Mouse (Mus musculus): ENCODE data around the gene Sumo2. TPM values are rescaled to one million over a fixed set of nuclear protein-coding genes. Genes with fewer than 3 reads are reported as not detected.
"Not testable (repeated sequence)": the region's sequence is repeated elsewhere in the genome, so short reads cannot be mapped to it uniquely, and the experiment has no call there.

The Sumo2 gene
- total RNA-seq (2021): 100 to 1,000 TPM; 298 to 313 TPM

DNA sequence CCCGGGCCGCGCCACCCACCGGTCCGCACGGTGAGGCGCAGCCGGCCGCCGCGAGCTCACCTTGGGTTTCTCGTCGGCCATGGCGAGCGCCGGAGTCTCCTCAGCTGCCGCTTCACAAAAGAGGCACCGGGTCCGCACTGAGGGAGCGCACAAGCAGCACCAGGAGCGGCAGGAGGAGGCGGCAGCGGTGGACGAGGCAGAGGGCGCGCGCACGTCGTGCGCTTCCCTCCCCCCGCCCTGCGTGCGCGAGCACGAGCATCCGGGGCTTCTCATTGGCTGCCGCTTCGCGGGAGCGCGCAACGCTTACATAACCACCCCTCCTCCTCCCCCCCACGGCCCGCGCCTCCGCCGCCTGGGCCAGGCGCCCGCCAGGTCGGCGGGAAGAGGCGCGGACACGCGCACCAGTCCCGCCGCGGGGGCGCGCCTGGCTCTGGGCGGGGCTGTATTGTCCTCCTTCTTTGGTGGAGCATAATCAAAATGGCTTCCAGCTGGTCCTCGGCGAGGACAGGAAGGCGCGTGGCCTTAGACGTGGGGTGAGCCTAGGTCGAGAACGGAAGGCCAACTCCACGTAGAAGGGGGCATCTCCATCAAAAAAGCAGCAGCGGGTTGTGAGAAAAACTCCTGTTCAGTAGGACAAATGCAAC, at the start of gene Sumo2:
Gene Sumo2 (minus strand): TSS at position 239 of the 644 bp plus-strand sequence.
- intact Hi-C loops (cut with DNase I): loop anchor here (5.0 kb wide), 1 partner anchor 44 kb away; the partner anchor contains the start of gene Nt5c
- peak; percentile 97 to 98 for DNase-seq (ENCODE audit: low spot score in 2 of 2)

DNA sequence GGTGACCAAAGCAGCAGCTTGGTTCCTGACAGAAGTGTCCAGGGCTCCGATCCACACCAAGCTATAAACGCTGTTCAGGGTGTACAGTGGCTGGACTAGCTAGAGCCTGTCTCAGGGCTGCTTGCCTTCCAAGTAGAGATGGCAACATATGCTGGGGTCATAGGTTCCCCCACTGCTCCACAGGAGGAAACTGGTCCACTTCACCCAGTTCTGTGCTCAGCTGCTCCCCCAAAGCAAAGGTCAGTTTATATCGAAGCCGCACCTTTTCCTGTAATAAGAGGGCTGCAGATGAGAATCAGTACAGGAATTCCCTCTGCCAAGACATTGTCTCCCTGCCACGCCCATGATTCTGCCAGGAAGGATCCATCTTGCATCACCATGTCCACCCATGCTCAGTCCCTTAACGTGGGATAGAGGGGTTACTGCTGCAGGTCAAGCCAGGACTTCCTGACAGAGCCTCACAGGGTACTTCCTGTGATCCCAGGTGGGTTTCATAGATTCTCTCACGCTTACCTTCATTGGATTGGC, 49.6 kb upstream of the Sumo2 start:
- DNase-seq (ENCODE audit: low spot score in 2 of 2): no peak
- intact Hi-C loops (cut with DNase I): no loop called here

GRCm38 (mm10) chr11:115584376-115585073, 48.4 kb upstream of the Sumo2 start:
- intact Hi-C loops (cut with DNase I): no loop called here
- no peak for DNase-seq (ENCODE audit: low spot score in 2 of 2)

- intact Hi-C loops (cut with DNase I): no loop called here
- no peak for DNase-seq (ENCODE audit: low spot score in 2 of 2)
These were observed 47.0 kb upstream of the Sumo2 start for GRCm38 (mm10) chr11:115582913-115583606.

DNA sequence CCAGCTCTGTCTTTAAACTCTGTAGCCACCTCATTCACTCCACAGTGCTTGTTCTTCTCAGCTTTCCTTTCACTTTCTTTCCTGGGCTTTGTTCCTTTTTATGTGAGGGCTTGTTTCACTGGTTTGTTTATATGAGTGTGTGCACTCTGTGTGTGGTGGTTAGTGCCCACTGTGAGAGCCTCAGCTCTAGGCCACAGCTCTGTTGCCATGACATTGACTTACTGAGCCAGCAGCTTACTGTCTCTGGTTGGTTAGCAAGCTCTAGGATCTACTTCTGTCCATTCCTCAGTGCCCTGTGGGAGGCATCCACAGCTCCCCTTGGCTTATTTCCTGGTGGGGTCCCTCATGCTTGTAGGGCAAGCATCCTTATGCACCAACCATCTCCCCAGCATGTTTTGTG, 43.0 kb upstream of the Sumo2 start:
- DNase-seq (ENCODE audit: low spot score in 2 of 2): no peak
- intact Hi-C loops (cut with DNase I): no loop called here

DNA sequence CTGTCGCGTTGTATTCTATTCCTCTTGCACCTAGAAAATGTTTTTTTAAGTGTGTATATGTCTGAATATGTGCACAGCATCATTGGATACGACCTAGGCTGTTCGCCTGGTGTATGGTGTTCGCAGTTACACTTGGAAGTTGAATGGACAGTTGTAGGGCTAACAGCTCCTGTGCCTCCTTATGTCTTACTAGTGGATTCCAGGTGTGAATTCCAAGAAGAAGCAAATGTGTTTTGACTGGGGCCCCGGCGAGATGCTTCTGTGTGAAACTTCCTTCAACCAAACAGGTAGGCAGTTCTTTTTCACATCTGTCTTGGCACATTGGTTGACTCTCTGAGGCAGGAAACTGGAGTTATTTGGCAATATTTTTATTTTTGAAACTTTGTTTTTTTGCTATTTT, 28.9 kb upstream of the Sumo2 start:
- DNase-seq (ENCODE audit: low spot score in 2 of 2): no peak
- intact Hi-C loops (cut with DNase I): no loop called here

DNA sequence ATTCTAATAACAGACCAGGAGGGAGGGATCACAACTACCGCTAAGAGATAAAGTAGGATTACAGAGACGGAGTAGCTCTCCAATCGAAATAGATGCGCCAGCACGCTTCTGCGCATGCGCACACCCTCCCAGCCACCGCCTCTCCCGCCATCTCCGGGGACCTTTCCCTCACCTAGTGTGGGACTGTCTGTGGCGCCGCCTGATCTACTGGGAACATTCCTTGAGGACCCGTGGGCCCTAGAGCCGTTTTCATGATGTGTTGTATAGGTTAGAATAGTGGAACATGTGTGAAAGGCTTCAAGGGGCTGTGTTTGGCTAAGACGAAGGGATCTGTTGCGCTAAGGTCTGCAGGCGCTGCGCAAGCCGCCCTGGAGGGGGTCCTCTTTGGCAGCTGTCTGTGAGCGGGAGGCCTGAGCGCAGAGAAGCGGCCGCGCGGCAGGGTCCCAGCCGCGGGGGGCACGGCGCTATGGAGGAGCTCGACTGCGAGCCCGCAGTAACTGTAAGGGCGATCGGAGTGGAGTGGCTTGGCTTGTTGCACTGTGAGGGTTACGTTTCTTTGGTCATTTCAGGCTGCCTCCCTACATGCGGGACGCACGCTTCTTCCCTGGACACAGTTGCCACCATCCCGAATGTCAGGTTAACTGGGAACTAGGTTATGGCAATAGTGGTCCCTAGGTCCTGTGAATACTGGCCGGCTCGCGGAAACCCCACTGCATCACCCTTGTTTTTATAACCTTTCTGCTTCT, 28.2 kb upstream of the Sumo2 start, which contains the start of gene Nup85:
Gene Nup85 (plus strand): TSS at position 371 of the 746 bp plus-strand sequence.
- intact Hi-C loops (cut with DNase I): no loop called here
- peak; percentile 95 to 97 for DNase-seq (ENCODE audit: low spot score in 2 of 2)

- intact Hi-C loops (cut with DNase I): no loop called here
- no peak for DNase-seq (ENCODE audit: low spot score in 2 of 2)
These were observed 27.3 kb upstream of the Sumo2 start for GRCm38 (mm10) chr11:115563406-115563805.

GRCm38 (mm10) chr11:115555717-115556116, 19.6 kb upstream of the Sumo2 start:
- intact Hi-C loops (cut with DNase I): no loop called here
- DNase-seq (ENCODE audit: low spot score in 2 of 2): no peak

- intact Hi-C loops (cut with DNase I): no loop called here
These were observed 16.7 kb upstream of the Sumo2 start for GRCm38 (mm10) chr11:115552783-115553182.

GRCm38 (mm10) chr11:115543571-115543970, 7.5 kb upstream of the Sumo2 start:
- intact Hi-C loops (cut with DNase I): no loop called here

More at GRCm38 (mm10) chr11:115552783-115553182, 16.7 kb upstream of the Sumo2 start:
- no peak for DNase-seq (ENCODE audit: low spot score in 2 of 2)

DNA sequence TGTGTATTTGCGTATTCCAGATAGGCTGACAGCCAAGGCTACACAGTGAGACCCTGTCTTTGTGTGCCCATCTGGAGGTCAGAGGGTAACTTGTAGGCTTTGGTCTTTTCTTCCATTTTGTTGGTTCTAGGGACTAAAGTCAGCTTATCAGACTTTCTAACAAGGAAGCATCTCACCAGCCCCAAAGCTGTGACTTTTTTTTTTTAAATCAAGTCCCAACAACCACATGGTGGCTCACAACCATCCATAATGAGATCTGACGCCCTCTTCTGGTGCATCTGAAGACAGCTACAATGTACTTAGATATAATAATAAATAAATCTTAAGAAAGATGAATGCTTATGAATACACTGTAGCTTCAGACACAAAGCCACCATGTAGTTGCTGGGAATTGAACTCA, 2.0 kb upstream of the Sumo2 start:
- intact Hi-C loops (cut with DNase I): loop anchor here (5.0 kb wide), 1 partner anchor 46 kb away; the partner anchor contains the start of gene Nt5c

More at GRCm38 (mm10) chr11:115543571-115543970, 7.5 kb upstream of the Sumo2 start:
- DNase-seq (ENCODE audit: low spot score in 2 of 2): no peak

DNA sequence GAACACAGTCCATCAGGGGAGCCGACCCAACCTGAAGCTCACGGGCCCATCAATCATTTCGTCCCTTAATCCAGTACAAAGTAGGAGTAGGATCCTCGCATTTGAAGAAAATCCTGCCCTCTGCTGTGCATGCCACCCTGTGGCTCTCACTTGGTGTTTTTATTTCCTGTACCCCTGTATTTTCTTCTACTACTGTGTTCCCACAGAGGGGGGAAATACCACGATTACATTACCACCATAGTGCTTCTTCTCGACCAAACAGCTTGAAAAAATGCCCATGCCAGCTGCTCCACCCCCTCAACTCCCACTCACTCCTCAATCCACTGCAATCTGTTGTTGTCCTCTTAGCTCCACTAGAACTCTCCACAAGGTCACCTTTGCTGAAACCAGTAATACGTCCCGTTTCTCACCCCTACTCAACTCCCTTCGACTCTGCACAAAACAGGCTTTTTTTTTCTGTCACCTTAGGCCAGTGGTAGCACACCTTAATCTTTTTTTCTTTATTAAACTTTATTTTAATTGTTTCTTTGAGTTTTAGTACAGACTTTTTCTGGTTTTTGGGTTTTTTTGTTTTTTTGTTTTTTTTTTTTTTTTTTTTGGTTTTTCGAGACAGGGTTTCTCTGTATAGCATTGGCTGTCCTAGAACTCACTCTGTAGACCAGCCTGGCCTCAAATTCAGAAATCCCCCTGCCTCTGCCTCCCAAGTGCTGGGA, 936 bp upstream of the Sumo2 start:
- intact Hi-C loops (cut with DNase I): loop anchor here (5.0 kb wide), 1 partner anchor 45 kb away; the partner anchor contains the start of gene Nt5c
- peak; percentile 42 to 74 for DNase-seq (ENCODE audit: low spot score in 2 of 2)

More for the DNA sequence above, 2.0 kb upstream of the Sumo2 start:
- no peak for DNase-seq (ENCODE audit: low spot score in 2 of 2)

DNA sequence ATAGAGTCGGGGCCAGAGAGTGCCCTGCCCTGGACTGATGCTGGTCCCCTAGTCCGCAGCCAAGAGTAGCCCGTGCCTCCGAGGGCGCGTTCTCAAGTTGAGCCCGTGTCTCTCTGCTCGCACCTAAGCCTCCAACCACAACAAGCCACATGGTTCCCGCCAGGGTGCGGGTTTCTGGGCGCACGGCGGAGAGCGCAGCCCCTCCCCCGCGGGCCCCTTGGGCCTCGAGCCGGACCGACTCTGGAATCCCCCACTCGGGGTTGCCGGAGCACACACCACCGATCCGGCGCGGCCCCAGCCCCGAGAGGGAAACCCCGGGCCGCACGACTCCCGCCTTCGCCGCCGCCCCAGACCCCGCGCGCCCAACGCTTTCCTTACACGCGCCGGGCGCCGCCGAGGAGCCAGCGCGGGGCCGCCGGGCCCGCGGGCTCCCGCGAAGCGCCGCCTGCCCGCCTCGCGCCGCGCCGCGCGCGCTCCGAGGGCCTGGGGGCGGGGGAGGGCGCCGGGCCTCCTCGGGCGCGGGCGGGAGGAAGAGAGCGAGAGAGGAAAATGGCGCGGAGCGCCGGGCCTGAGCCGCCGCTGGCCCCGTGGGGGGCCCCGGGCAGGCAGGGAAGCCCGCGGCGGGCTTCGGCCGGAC, 557 bp downstream of the Sumo2 start:
- intact Hi-C loops (cut with DNase I): loop anchor here (5.0 kb wide), 1 partner anchor 43 kb away; the partner anchor contains the start of gene Nt5c
- peak; percentile 45 to 63 for DNase-seq (ENCODE audit: low spot score in 2 of 2)

DNA sequence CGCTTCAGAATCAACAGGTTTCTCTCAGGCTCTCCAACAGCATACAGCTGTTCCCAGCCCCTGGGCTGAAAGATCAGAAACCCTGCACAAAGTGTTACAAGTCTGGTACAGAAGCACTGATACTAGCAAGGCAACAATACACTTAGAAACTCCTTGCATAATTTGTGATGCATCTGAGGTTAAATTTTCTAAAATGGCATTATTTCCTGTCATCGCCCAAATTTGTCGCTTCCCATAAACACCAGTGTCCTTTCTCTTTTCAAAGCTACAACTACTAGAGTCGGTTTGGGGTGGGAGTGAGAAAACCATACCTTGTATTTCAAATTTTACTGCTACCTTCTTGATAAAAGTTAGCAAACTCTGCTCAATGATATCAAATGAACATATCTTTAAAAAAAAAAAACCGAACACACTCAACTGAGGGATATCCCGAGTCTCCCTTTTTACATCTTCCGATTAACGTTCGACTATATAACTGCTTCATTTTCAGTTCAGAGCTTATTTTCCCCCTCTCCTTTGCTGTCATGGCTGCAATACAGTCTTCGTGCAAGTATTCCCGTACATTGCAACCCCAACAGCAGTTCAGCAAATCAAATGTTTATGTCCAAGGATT, 1.2 kb downstream of the Sumo2 start:
- DNase-seq (ENCODE audit: low spot score in 2 of 2): no peak
- intact Hi-C loops (cut with DNase I): loop anchor here (5.0 kb wide), 1 partner anchor 43 kb away; the partner anchor contains the start of gene Nt5c

DNA sequence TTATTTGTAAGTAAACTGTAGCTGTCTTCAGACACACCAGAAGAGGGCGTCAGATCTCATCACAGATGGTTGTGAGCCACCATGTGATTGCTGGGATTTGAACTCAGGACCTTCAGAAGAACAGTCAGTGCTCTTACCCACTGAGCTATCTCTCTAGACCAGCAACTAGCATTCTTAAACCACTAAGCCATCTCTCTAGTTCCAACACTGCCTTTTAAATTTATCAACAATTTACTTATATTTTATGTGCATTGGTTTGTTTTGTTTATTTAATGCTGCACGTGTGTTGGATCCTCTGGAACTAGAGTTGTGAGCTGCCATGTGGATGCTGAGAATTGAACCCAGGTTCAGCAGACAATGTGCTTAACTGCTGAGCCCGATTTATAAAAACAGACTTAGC, 9.6 kb downstream of the Sumo2 start:
- intact Hi-C loops (cut with DNase I); DNase-seq (ENCODE audit: low spot score in 2 of 2): not testable (repeated sequence)

DNA sequence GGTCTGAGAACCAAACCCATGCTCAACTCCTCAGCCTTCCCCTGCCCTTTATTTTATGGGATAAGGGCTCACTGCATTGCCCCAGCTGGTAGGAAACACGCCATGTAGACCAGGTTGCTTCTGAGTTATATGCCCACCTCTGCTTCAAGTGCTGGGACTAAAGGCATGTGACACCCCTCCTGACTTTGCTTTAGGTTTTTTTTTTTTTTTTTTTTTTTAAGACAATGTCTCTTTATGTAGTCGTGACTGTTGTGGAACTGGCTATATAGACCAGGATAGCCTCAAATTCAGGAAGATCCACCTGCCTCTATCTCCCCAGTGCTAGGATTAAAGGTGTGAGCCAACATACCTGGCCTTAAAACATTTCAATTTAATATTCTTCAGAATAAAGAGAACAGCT, 13.4 kb downstream of the Sumo2 start:
- intact Hi-C loops (cut with DNase I): no loop called here
- DNase-seq (ENCODE audit: low spot score in 2 of 2): no peak

DNA sequence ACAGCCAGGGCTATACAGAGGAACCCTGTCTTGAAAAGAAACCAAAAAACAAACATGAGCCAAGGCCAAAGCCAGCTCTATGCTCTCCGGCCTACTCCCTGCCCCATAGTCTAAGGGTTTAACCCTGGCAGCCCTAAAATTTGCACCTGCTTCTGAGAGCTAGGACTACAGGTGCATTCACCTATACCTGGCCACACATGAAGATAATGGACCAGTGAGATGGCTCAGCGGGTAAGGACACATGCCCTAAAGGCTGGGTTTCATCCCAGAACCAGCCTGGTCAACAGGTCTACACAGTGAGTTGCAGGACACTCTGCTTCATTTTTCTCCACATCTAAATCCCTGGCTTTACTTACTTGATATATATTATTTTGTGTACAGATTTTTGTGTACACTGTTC, 13.8 kb downstream of the Sumo2 start:
- DNase-seq (ENCODE audit: low spot score in 2 of 2): no peak
- intact Hi-C loops (cut with DNase I): no loop called here

Measured in left cerebral cortex, postnatal 25 days (tissue).